Mouse (Mus musculus) intestine, embryonic 16.5 days (tissue): ENCODE data around the gene Pik3r6. TPM values are rescaled to one million over a fixed set of nuclear protein-coding genes. Genes with fewer than 3 reads are reported as not detected.

Experiments used
- ATAC-seq: fragments of 200-750 bp; cut with Nextera tagmentation; 2 replicates; pipeline ENCODE4 v1.8.0; 2017; ENCODE audit warnings: moderate TSS enrichment, moderate library complexity
- H3K27ac ChIP-seq: fragments of 300-500 bp; sonication (generic); 2 replicates; pipeline ENCODE4 v1.5.1; 2014; ENCODE audit warnings: mild to moderate bottlenecking, low read length
- H3K27me3 ChIP-seq: fragments of 300-500 bp; sonication (generic); replicated peaks from 2 replicates; pipeline ENCODE4 v1.6.1; 2014; ENCODE audit warnings: low read length, control low read depth, mixed read lengths; ENCODE audit not compliant: control insufficient read depth, insufficient read depth
- H3K36me3 ChIP-seq: fragments of 300-500 bp; sonication (generic); 2 replicates; pipeline ENCODE4 v1.6.1; 2014; ENCODE audit warnings: low read length, control low read depth; ENCODE audit not compliant: control insufficient read depth, insufficient read depth
- H3K4me1 ChIP-seq: fragments of 300-500 bp; sonication (generic); 2 replicates; pipeline ENCODE4 v1.6.1; 2014; ENCODE audit warnings: low read length, control low read depth, mixed read lengths; ENCODE audit not compliant: control insufficient read depth, insufficient read depth
- H3K4me2 ChIP-seq: fragments of 300-500 bp; sonication (generic); 2 replicates; pipeline ENCODE4 v1.6.1; 2014; ENCODE audit warnings: low read depth, low read length, control low read depth
- H3K4me3 ChIP-seq: fragments of 300-500 bp; sonication (generic); 2 replicates; pipeline ENCODE4 v1.5.1; 2014; ENCODE audit warnings: mild to moderate bottlenecking, low read length
- H3K9ac ChIP-seq: fragments of 300-500 bp; sonication (generic); 2 replicates; pipeline ENCODE4 v1.6.1; 2014; ENCODE audit warnings: low read depth, low read length
- H3K9me3 ChIP-seq: fragments of 300-500 bp; sonication (generic); 2 replicates; pipeline ENCODE4 v1.6.1; 2016; ENCODE audit warnings: low read length, control low read depth; ENCODE audit not compliant: control insufficient read depth
- WGBS: fragments of 180-500 bp; shearing (Covaris S2); extraction: QIAGEN DNeasy Blood & Tissue Kit; methylation state at CpG from one replicate; pipeline ENCODE4 v1.1.7; 2014; 5-methylcytosine and 5-hydroxymethylcytosine counted together
- polyA plus RNA-seq: library from polyadenylated mRNA; unstranded; fragments of >200 nt; fragmentation: Nextera tagmentation; extraction: Ambion mirVana; gene quantifications from 2 replicates; pipeline ENCODE4 v1.2.1, GENCODE M21; 2015

Gene Pik3r6
- polyA plus RNA-seq, 1 experiment from 2014 or later = 2.5 TPM

GRCm38 (mm10) chr11:68536026-68536425, 33.2 kb downstream of the Pik3r6 start:
- no peaks in the 10 kb centered on the region for H3K27me3 ChIP-seq
- H3K4me1 ChIP-seq = no peaks in the 10 kb centered on the region
- H3K36me3 ChIP-seq = no peaks in the 10 kb centered on the region
- no peak for ATAC-seq
- no peak overlapping the region for H3K4me2 ChIP-seq
- WGBS = 68% methylated on average over 4 of the region's 4 CpGs
- no peaks in the 10 kb centered on the region for H3K9me3 ChIP-seq
- no peak overlapping the region for H3K4me3 ChIP-seq
- no peak overlapping the region for H3K27ac ChIP-seq
- H3K9ac ChIP-seq = no peak overlapping the region

GRCm38 (mm10) chr11:68536465-68536864, 33.6 kb downstream of the Pik3r6 start:
- H3K9ac ChIP-seq = no peak overlapping the region
- ATAC-seq = no peak
- no peak overlapping the region for H3K4me2 ChIP-seq
- no peaks in the 10 kb centered on the region for H3K9me3 ChIP-seq
- H3K36me3 ChIP-seq = no peaks in the 10 kb centered on the region
- H3K4me3 ChIP-seq = no peak overlapping the region
- H3K27ac ChIP-seq = no peak overlapping the region
- no peaks in the 10 kb centered on the region for H3K27me3 ChIP-seq
- 42% methylated on average over 4 of the region's 4 CpGs for WGBS
- H3K4me1 ChIP-seq = no peaks in the 10 kb centered on the region

- Histone ChIP-seq H3K36me3 (no peaks in the 10 kb centered on the region), H3K4me1 (no peaks in the 10 kb centered on the region), H3K9me3 (no peaks in the 10 kb centered on the region), H3K27ac (no peak overlapping the region), H3K27me3 (no peaks in the 10 kb centered on the region), H3K4me2 (no peak overlapping the region), H3K9ac (no peak overlapping the region), H3K4me3 (no peak overlapping the region)
- no peak for ATAC-seq
- whole genome bisulfite sequencing = 58% methylated on average over 5 of the region's 5 CpGs
These were observed 36.8 kb downstream of the Pik3r6 start for GRCm38 (mm10) chr11:68539621-68540020.

GRCm38 (mm10) chr11:68544554-68544953, 41.7 kb downstream of the Pik3r6 start:
- H3K4me3 ChIP-seq = no peak overlapping the region
- H3K9ac ChIP-seq = no peak overlapping the region
- 14% methylated on average over 8 of the region's 8 CpGs for WGBS
- ATAC-seq = no peak
- H3K36me3 ChIP-seq = no peaks in the 10 kb centered on the region
- H3K27me3 ChIP-seq = no peaks in the 10 kb centered on the region
- H3K4me2 ChIP-seq = no peak overlapping the region
- H3K27ac ChIP-seq = no peak overlapping the region
- H3K4me1 ChIP-seq = no peaks in the 10 kb centered on the region
- H3K9me3 ChIP-seq = no peaks in the 10 kb centered on the region

GRCm38 (mm10) chr11:68545172-68545571, 42.4 kb downstream of the Pik3r6 start:
- Histone ChIP-seq H3K9ac (no peak overlapping the region), H3K4me2 (no peak overlapping the region), H3K27me3 (no peaks in the 10 kb centered on the region), H3K27ac (no peak overlapping the region), H3K4me3 (no peak overlapping the region), H3K36me3 (no peaks in the 10 kb centered on the region), H3K9me3 (no peaks in the 10 kb centered on the region), H3K4me1 (no peaks in the 10 kb centered on the region)
- ATAC-seq = no peak
- whole genome bisulfite sequencing = 49% methylated on average over 7 of the region's 7 CpGs

GRCm38 (mm10) chr11:68545682-68546222, 42.9 kb downstream of the Pik3r6 start:
- no peaks in the 10 kb centered on the region for H3K9me3 ChIP-seq
- H3K36me3 ChIP-seq = no peaks in the 10 kb centered on the region
- no peak overlapping the region for H3K9ac ChIP-seq
- H3K27ac ChIP-seq = no peak overlapping the region
- no peak for ATAC-seq
- H3K4me1 ChIP-seq = no peaks in the 10 kb centered on the region
- no peak overlapping the region for H3K4me2 ChIP-seq
- H3K27me3 ChIP-seq = no peaks in the 10 kb centered on the region
- H3K4me3 ChIP-seq = no peak overlapping the region
- 69% methylated on average over 8 of the region's 8 CpGs for WGBS

GRCm38 (mm10) chr11:68547484-68547883, 44.7 kb downstream of the Pik3r6 start:
- no peak overlapping the region for H3K9ac ChIP-seq
- H3K4me3 ChIP-seq = no peak overlapping the region
- 61% methylated on average over 2 of the region's 2 CpGs for WGBS
- no peaks in the 10 kb centered on the region for H3K27me3 ChIP-seq
- H3K27ac ChIP-seq = no peak overlapping the region
- no peak for ATAC-seq
- H3K9me3 ChIP-seq = no peaks in the 10 kb centered on the region
- no peak overlapping the region for H3K4me2 ChIP-seq
- H3K4me1 ChIP-seq = no peaks in the 10 kb centered on the region
- H3K36me3 ChIP-seq = no peaks in the 10 kb centered on the region

- Histone ChIP-seq H3K4me2 (no peak overlapping the region), H3K9ac (no peak overlapping the region), H3K4me3 (no peak overlapping the region), H3K36me3 (no peaks in the 10 kb centered on the region), H3K9me3 (no peaks in the 10 kb centered on the region), H3K27ac (no peak overlapping the region), H3K27me3 (no peaks in the 10 kb centered on the region), H3K4me1 (no peaks in the 10 kb centered on the region)
- WGBS = 50% methylated on average over 3 of the region's 3 CpGs
- no peak for ATAC-seq
These were observed 46.8 kb downstream of the Pik3r6 start for GRCm38 (mm10) chr11:68549597-68549996.

GRCm38 (mm10) chr11:68550358-68550757, 47.5 kb downstream of the Pik3r6 start:
- H3K9ac ChIP-seq = no peak overlapping the region
- 47% methylated on average over 4 of the region's 4 CpGs for WGBS
- no peak overlapping the region for H3K4me2 ChIP-seq
- no peaks in the 10 kb centered on the region for H3K9me3 ChIP-seq
- H3K4me1 ChIP-seq = no peaks in the 10 kb centered on the region
- ATAC-seq = no peak
- no peak overlapping the region for H3K27ac ChIP-seq
- H3K27me3 ChIP-seq = no peaks in the 10 kb centered on the region
- no peaks in the 10 kb centered on the region for H3K36me3 ChIP-seq
- no peak overlapping the region for H3K4me3 ChIP-seq

GRCm38 (mm10) chr11:68553981-68554471, 51.2 kb downstream of the Pik3r6 start:
- no peaks in the 10 kb centered on the region for H3K27me3 ChIP-seq
- no peak for ATAC-seq
- no peaks in the 10 kb centered on the region for H3K9me3 ChIP-seq
- 36% methylated on average over 8 of the region's 8 CpGs for WGBS
- H3K9ac ChIP-seq = no peak overlapping the region
- no peak overlapping the region for H3K27ac ChIP-seq
- no peaks in the 10 kb centered on the region for H3K4me1 ChIP-seq
- no peak overlapping the region for H3K4me3 ChIP-seq
- H3K4me2 ChIP-seq = no peak overlapping the region
- H3K36me3 ChIP-seq = no peaks in the 10 kb centered on the region
